Mouse (Mus musculus) right cerebral cortex, adult 18-20 months (tissue): Measurements from ENCODE around the gene Syne1.

Source experiments
- DNase-seq: peaks from one replicate; pipeline ENCODE4 v3.0.0; 2022; ENCODE audit warnings: mixed read lengths

Gene Syne1

DNA sequence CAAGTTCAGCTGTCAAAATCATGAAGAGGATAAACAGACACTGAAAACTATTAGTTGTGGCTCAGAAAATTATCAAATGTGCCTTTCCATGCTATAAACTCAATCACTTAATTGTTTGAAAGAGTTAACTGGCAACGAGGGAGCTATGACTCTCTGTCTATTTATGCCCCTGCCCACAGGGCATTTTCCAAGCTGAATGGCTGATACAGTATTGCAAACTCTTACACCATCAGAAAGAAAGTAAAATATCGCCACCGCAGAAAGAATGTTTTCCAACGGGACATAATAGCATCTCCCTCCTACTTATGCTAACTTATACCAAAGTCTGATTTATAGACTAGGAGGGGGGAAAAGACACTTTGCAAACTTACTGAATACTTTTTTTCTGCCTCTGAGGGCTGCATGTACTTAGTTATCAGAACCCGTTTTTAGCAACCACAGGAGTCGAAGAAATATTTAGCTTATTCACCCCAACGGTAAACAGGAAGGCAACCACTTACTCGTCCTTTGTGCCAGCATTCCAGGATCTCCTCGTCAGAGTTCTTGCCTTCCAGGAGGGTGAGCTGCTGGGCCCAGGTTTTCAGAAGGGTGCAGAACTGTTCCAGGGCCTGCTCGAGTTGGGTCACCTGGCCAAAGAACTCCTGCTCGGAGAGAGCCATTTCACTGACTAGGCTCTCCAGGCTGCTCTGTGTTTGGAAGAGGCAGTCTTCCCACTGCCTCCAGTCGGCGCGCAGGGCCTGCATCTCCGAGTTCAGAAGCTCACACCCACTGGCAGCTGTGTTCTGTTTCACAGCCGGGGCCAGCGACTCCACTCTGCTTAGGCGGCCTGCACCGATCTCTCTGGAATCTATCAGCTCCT, 262.3 kb downstream of the Syne1 start:
- DNase-seq, result peak; percentile 79

DNA sequence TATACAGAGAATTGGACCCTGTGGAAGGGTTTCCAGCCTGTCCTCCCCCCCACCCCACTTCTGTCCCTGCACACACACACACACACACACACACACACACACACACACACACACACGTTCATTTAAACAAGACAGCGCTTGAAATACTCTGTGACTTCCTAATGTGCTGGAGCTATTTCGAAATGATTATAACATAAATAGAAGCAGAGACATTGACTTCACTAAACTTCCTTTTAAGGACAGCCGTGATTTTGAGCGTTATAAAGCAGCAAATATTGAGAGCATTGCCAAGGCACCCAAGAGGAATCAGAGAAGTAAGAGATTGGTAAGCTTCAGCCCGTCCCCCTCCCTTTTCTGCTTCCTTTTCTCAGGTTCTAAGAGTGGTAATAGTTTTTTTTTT, 263.0 kb downstream of the Syne1 start:
- DNase-seq, result no peak

DNA sequence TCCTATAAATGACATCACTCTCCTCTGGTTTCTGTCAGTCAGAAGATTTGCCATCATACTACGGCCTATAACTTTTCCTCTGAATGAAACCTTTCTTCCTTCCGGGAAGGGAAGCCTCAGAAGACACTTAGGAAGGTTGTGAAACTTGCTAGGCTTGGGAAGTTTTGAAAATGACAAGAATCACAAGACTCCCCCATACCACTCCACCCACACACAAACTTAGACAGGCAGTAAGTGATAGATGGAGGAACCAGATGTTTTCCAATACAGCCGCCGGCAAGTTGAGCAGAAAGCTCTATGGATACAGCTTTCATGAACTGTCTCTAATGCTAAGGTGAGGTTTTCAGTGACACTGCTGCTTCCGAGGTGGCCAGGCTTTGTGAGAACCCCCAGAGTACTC, 275.5 kb downstream of the Syne1 start:
- DNase-seq, result peak; percentile 27

DNA sequence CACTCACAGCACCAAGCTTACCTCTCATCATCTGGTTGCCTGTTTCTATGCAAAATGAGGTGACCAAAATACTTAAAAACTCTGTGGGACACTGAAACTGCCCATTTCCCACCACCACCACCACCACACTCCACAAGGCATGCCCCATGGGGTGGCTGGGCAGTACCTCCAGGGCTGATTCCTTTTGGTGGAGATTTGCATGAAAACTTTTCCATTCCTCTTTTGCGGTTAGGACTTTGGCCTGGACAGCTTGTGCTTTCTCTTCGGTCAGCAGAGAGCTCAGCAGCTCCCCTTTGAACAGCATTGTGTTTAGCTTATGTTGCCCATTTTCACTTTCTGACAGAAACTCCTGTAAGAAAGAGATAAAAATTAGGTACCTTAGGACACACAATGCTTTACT, 280.6 kb downstream of the Syne1 start:
- DNase-seq, result no peak

DNA sequence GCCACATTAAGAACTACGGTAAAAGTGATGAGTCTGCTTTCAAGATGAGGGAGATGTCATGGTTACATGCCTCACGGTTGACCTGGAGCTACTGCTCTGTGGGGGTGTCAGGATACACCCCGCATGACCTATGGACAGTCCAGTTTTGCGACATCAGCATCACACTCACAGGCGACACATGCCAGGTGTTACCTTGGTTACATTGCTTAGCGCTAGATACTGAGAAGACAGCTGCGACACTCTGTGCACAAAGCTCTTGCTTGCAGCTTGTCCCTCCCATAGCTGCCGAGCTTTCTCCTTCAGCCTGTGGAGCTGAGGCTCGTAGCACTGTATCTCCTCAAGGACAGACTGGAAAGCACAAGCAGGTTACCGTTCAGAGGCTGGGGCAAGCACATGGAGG, 286.9 kb downstream of the Syne1 start:
- DNase-seq, result peak; percentile 31

DNA sequence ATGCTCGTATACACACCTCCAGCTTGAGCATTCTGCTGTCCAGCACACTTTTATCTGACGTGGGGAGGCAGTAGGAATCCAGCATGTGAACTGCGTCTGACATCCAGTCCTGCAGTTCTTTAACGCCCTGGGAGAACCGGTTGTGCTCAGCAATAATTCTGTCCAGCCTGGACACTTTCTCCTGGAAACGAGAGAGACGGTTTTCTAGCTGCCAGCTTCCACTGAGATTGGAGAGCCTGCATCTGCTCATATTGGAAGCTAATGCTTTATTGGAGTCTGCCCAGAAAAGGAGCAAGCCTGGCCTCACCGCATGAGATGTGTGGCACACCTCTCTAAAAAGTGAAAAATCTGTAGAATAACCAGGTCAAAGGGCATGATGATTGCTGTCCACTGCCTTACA, 288.6 kb downstream of the Syne1 start:
- no peak for DNase-seq

DNA sequence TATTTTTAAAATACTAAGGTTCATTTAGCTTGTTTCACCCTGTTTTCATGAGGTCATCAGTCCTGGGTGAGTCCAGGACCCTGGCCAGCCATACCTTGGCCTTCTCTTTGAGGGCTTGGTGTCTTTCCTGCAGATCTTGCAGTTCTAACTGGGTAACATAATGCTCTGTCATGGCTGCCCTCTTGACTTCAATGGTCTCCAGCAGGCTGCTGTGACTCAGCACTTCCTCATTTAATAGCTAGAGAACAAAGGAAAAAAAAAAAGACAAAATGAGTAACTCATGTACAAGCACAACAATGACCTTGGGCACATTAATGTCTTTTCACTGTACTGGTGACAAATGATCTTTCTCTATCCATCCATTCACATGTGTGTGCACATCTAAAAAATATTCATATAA, 294.6 kb downstream of the Syne1 start:
- DNase-seq, result no peak

DNA sequence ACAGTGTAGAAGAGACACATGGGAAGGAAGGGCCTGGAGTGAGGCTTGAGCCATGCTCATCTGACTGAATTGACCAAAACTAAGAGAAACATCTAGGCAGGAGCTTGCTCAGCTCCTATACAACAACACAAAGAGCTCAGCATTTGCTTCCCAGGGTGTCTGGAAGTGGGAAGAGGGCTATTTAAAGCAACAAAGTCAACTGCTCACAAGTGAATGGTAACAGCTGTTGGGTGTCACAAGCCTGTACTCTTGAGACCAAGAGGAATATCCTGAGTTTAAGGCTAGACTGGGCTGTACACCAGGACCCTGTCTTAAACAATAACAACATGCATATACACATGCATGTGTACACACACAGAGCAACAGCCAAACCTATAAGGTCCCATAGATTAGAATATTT, 297.5 kb downstream of the Syne1 start:
- no peak for DNase-seq

DNA sequence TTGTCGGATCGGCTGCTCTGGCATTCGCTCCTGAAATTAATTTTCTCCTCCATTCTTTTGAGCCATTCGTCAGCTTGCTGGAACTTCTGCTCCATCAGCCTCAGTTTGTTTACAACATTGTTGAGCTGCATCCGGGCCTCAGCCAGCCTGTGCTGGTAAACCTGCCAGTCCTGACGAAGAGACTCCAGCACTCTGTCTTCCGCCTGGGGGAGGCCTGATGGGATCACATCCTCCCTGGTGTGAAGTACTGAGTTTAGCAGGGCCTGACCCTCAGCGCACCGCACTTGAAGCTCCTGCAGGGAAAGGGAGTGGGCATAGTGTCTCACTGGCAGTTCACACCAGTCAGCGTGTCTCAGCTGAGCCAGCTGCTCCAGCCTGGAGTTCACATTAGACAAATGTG, 300.6 kb downstream of the Syne1 start:
- no peak for DNase-seq

DNA sequence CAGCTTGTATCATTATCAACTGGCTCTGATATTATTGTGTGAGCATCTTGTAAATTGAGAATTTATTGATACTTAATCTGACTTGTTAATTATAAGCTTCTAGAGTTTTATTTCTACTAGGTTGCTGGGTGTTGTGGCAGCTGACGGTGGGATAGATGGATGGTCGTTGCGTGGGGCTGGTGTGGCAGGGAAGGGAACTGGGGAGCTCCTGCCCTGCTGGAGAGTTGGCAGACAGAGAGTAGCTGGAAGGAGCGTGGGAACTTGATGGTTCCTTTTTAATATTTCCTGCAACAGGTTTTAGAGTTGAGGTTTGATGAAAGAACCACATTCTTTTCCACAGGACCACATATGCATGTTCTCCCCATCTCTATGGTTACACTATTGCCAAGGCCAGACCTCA, 311.6 kb downstream of the Syne1 start:
- no peak for DNase-seq

DNA sequence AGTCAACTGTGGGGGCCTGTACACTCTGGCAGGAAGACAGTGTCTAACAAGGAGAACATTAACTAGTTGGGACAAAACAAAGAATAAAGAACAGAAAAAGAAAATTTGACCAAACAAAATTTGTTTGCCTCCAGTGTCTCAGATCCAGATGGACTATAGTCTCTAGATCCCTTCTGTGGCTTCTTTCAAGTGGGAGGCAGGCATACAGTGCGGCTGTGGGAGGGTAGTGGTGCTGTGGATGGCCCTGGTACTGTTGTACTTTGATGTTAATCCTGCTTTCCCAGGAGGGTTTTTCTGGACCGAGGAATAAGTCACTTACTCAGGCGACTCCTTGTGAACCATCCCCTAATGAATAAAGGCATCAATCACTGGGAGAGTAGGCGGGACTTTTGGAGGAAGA, 314.4 kb downstream of the Syne1 start:
- DNase-seq, result no peak

DNA sequence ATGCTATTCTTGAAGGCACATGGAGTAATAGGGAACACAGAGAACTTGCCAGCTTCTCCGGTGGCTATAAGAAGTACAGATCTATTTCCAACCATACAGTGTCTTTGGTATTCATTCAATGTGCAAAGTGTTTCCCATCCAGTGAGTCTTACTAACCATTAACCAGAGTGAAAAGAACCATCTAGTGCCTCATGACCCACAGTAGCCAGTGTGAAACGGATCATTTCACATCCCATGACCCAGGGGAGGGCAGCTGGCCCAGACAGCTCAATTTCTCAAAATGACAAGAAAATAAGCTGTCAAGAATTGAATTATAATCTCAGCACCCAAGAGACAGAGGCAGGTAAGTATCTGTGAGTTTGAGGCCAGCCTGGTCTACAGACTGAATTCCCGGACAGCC, 315.1 kb downstream of the Syne1 start:
- DNase-seq, result no peak

DNA sequence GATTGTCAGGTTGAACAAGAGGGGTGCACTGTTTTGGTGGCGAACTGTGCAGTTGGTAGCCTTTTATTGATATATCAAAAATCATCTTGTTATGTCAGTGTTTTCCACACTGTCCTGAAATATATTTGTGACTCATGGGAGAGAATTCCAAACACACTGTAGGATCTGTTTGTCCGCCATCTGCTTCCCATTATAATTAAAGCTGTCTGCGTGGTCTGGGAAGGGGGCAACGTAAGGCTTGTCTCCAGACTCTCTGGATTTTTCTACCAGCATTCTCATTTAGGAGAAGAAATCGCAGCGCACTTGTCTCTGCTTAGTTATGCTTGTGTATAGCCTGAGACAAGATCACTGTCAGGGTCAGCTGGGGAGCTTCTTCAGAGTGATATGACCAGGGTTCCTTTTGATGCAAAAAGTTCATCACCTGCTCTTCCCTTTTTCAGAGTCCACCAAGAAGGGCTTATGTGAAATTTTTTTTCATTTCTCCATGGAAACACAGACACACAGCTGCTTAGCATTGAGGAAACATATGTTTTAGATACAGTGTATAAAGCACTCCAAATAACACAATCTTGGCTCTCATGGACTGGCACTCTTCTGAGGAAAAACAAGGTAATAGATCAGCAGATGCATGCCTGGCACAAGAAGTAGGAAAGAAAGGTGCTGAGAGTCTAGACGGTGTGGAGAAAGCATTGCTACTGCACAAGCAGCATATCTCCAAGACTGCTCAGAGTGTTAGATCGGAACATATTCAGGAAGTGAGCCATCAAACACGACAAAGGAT, 316.4 kb downstream of the Syne1 start:
- DNase-seq, result peak; percentile 19

DNA sequence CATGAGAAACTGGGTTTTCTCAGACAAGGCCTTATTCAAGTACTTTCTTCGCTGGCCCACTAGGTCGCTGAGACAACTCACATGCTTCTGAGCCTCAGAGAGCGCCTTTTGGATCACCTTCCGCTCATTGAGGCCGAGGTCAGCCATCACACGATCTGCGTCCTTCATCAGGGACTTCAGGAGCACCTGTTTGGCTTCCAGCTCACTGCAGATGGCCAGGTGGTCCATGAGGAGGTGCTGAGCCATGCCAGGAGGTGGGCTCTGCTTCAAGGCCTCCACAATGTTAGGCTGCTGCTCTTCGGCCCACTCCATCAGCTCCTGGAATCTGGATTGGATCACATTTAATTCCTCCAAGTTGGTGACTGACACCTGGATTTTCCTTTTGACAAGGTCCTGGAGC, 322.2 kb downstream of the Syne1 start:
- no peak for DNase-seq

DNA sequence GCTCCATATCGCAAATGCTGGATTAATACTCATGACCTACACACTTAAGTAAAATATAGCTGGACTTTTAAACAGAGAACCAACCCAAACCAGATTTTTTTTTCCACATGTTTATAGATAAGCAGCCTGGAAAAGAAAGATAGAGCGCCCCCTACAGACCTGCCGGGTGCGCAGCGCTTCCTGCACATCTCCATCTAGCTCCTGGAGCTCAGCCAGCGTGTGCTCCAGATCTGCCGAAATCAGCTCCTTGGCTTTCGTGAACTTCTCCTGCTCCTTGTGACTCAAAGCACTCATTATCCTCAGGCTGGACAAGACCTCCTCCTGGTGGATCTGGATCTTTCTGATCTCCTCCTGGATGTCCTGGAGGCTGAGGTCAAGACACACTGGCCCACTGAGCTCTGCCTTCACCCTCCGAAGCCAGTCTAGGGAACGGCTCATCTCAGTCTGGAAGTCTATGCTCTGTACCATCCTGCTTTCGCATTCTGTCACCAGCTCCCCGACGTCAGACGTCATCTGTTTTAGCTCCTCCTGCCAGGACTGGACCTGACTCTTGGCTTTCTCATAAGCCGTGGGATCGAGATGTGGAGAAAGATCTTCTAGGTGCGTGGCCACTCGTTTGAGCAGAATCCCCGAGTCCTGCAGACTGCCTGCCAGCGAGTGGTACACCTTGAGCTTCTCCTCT, 323.7 kb downstream of the Syne1 start:
- DNase-seq, result peak; percentile 56

DNA sequence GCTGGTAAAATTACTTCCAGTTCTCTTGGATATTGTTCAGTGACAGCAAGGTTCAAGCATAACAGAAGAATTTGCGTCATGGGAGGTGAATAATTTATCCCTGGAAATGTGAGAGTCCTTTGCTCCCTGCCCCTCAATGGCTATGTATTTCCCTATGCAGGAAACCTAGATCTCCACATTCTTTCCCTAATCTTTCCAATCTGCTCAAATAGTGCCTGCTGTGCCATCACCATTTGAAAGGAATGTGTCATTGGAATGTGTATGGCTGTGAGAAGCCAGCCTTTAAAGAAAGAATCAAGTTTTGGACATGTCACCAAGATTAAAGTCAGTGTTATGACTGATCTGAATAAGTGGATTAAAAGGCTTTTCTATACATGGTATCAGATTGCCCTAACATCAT, 335.3 kb downstream of the Syne1 start:
- no peak for DNase-seq

DNA sequence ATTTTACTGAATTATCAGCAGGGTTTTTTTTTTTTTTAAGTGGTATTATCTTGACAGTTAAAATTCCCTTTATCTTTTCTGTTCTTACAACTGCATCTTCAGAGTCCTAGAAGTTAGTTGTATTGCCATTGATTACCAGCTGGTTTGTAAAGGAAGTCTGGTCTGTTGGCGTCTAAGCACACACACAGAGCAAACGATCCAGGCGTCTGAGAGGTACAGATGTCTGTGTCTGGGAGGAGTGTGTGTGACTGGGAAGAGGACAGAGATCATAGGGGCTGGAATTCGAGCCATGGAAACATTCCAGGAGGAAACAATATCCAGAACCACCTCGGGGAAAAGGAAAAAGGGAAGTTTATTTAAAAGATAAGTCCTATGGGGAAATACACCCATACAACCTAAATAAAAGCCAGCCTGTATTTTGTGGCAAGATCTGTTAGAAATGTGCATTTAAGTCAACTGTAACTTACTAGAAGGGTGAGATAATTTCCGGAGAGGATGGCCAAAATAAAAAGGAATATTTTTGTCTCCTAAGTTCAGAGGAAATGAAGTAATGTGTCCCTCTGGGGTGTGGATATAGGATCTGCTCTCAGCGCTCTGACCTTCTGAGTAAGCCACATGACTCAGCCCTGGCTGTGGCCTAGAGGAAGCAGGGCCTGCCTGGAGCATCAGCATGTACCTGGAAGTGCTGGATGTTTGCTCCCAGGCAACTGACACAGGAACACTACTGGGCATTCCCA, 343.2 kb downstream of the Syne1 start:
- DNase-seq, result no peak

DNA sequence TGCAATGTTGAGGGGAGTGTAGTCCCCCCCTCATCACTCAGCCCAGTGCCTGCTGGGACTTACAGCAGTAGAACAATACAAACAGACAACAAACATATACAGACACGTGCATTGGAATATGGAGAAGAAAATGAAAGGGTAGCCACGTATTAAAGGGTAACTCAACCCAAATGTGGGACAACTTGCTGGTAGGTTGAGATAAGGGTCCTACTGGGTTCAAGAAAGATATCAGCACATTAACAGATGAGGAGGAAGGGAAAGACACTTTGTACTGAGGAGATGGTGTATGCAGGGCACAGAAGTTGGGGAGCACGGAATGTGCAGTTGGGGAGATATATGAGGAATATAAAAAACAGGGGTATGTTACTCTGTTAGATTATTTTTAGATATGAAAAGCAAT, 345.3 kb downstream of the Syne1 start:
- no peak for DNase-seq

DNA sequence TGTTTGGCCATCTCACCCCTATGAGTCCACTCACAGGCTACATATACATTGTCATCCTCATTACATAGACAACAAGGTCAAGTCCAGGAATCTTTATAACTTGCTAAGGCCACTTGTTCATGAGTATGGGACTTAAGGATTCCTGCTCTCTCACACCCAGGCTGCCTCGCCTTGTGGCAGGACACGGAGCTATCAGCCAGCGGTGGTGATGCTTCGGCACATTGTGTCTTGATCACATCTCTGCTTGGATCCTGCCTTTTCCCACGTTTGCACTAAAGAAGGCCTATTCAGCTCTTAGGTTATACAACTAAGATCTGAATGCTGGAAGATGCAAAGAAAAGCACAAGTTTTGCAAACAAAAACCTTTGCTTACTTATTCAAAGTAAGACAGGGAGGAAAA, 345.7 kb downstream of the Syne1 start:
- no peak for DNase-seq

DNA sequence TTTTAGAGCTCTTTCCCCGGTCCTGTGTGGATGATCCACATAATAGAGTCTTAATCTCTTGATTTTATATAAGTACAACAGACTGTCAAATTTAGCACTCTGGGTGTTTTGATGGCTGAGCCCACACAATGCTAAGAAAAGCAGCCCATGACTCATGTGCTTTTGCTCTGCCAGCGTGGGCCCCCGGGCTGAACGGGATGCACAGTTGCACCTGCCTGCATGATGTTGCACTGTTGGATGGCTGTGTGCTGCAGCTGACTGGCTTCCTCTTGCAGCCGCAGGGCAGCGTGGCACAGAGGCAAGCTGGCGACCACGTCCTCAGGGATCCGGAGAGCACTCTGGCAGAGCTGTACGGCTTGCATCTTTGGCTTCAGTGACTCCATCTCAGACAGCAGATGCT, 347.4 kb downstream of the Syne1 start:
- DNase-seq, result peak; percentile 92

DNA sequence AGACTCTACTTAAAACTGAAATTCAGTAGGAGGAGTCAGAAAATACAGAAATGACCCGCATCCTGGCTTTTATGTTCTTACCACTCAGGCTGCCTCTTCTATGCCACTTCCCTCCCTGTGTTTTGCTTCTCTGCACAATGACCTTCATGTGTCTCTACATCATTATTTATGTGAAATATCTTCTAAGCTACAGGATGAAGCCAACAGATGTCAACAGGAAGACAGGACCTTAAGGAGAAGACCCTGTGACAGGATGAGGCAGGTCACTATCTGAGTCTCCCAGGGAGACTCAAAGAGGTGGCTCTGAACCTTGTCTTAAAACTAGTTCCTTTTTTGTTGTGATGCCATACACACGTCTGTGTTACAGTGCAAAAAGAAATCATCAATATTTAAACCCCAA, 353.9 kb downstream of the Syne1 start:
- DNase-seq, result no peak

DNA sequence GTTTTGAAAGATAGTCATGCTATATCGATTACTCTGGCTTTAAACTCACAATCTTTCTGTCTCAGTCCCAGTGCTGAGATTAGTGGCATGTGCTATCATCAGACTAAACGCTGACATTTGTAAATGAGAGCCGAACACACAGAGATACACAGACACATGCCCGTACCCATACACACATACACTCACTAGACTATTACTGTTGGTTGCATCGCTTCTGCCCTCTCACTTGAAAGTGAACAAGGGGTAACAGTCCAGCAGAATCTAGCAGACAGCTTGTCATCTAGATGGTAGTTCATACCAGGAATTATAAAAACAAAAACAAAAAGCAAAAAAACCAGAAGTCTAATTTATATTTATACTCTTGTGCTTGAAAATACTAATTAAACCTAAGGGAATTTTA, 355.0 kb downstream of the Syne1 start:
- DNase-seq, result no peak

DNA sequence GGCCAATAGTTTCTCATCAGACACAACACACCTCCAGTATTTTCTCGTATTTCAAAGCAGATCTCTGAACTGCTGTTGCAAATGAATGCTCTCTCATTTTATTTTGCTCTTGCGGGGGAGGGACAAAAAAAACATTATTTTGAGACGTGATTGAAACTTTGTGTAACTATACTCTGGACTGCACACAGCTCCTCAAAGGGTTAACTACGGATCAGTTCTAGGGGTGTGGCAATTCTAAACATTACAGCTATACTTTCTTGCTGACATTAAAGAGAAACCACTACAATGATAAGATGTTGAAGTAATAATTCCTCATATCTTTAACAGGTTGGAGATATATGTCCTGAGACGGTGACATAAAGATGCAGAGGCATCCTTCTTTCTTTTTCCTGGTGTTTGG, 356.0 kb downstream of the Syne1 start:
- no peak for DNase-seq
